ENCODE assay signal across 28 mouse cellular contexts in the genomic region with DNA sequence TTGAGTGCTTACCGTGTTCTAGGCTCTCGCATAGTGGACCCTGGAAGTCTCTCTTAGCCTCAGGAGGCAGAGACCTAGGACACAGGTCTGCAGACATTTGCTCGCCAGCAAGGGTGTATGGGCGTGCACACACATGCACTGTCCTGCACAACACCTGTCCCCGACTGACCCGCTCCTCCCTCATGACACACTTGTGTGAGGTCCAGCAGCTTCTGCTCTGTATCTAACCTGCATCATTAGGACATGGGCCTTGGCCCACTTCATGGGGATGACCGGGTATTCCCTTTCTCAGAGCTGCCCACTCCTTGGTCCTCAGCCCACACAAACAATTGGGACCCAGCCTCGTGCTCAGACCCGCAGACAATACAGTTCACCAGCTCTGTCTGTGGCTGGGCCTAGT. TPM values are rescaled to one million over a fixed set of nuclear protein-coding genes. Genes with fewer than 3 reads are reported as not detected.
"Had no signal": no experiment of that assay in that cellular context is flagged by ENCODE, and none has a peak within 500 bp of the region (broad histone marks: within the 10 kb centered on the region; RNA-seq: fewer than 3 reads in every experiment).

No protein-coding gene starts in this region.

- DNase-seq: layer of hippocampus, postnatal 36 days; liver, postnatal 0 days; retina, postnatal 1 day; right cerebral cortex, postnatal 25 days; spleen, adult 18-20 months; thymus, adult 2 months; thymus, postnatal 14 days; thymus, postnatal 4 days had no signal

- ATAC-seq: lung, postnatal 0 days; midbrain, embryonic 15.5 days had no signal

- H3K9ac ChIP-seq: liver, embryonic 14.5 days; liver, postnatal 0 days; lung, embryonic 14.5 days; midbrain, embryonic 12.5 days; midbrain, embryonic 15.5 days; neural tube, embryonic 13.5 days had no signal

- H3K36me3 ChIP-seq: midbrain, embryonic 12.5 days; midbrain, embryonic 15.5 days; neural tube, embryonic 13.5 days had no signal

- H3K4me3 ChIP-seq: left cerebral cortex, adult 2 months; midbrain, embryonic 12.5 days; midbrain, embryonic 15.5 days; myocyte; neural tube, embryonic 13.5 days had no signal

- H3K4me2 ChIP-seq: lung, embryonic 14.5 days; midbrain, embryonic 12.5 days; midbrain, embryonic 15.5 days; neural tube, embryonic 13.5 days had no signal

- H3K9me3 ChIP-seq: midbrain, embryonic 12.5 days; midbrain, embryonic 15.5 days; neural tube, embryonic 13.5 days had no signal

- H3K27me3 ChIP-seq: midbrain, embryonic 15.5 days had no signal

- H3K4me1 ChIP-seq: midbrain, embryonic 12.5 days; midbrain, embryonic 15.5 days had no signal

- H3K27ac ChIP-seq: kidney, postnatal 0 days; left cerebral cortex, adult 2 months; liver, embryonic 14.5 days; macrophage; midbrain, embryonic 12.5 days; midbrain, embryonic 15.5 days; neural tube, embryonic 13.5 days had no signal

RNA-seq across cellular contexts. Expression of a gene that starts 0.4 kb away (rescaled TPM):
- total RNA-seq: megakaryocyte, adult 5-6 weeks; monocyte, adult 5-6 weeks; neutrophil, adult 5-6 weeks had no signal
- polyA plus RNA-seq: macrophage had no signal

RNA-seq across cellular contexts. Expression of a gene that starts 11.1 kb away (rescaled TPM):
- total RNA-seq: layer of hippocampus, adult 8-10 months; layer of hippocampus, postnatal 10 days; layer of hippocampus, postnatal 36 days; left cerebral cortex, adult 2 months; left cerebral cortex, postnatal 10 days; left cerebral cortex, postnatal 36 days; megakaryocyte, adult 5-6 weeks; monocyte, adult 5-6 weeks; neutrophil, adult 5-6 weeks had no signal
- polyA plus RNA-seq: kidney, postnatal 0 days; limb, embryonic 11.5 days; limb, embryonic 14.5 days; liver, embryonic 14.5 days; liver, postnatal 0 days; lung, embryonic 14.5 days; lung, postnatal 0 days; macrophage; midbrain, embryonic 12.5 days; midbrain, embryonic 15.5 days; myocyte; neural tube, embryonic 13.5 days; stomach, embryonic 16.5 days had no signal
